Mouse (Mus musculus) embryonic stem cell, embryonic (primary cell): ENCODE measurements around the gene Psors1c2.

Experiments used
- CTCF ChIA-PET, 4 experiments: fragments of 300-600 bp in 2 of 4; fragments of 350-600 bp in 2 of 4; sonication (Branson Sonifier 250); formaldehyde crosslinking; loops; one replicate each; lab custom pipeline; 2022; ENCODE audit warnings: inconsistent platforms in 2 of 4; lab: Charles Lee
- POLR2A ChIA-PET, 4 experiments: fragments of 300-600 bp in 2 of 4; fragments of 350-600 bp in 2 of 4; sonication (Branson Sonifier 250); formaldehyde crosslinking; loops; one replicate each; lab custom pipeline; 2022; ENCODE audit warnings: antibody characterized with exemption in 4 of 4, inconsistent platforms in 1 of 4; lab: Charles Lee

Gene Psors1c2

DNA sequence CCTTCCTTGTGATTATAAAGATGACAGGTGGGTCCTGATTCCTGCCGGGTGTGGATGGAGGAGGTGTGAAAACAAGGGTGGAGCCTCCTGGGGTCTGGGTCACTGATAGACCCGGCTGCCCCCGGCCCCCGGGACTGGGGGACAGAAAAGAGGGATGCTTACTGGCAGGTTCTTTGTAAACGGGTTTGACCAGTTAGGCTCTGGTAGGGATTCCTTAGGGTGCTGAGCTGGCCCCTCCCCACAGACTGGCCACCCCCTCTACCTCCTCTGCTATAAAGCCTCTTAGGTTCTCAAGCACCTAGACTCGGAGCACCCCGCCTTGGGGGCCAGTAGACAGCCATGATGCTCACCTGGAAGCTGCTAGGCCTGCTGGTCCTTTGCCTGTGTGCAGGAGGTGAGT, at the start of gene Psors1c2:
Gene Psors1c2 (plus strand): TSS at position 301 of the 400 bp plus-strand sequence.
- POLR2A ChIA-PET: interaction anchor here in 3 of 4 experiments (0.5 to 2.5 kb wide), 23 partner anchors 11 to 315 kb away, joined by 3 to 17 read pairs (median 4); partner anchors contain the start of genes Cchcr1 (in 3 of the 3), Tcf19 (in 2 of the 3), Cdsn (in 1 of the 3) and Mdc1 (in 1 of the 3)
- CTCF ChIA-PET: interaction anchor here in 2 of 4 experiments (0.6 to 1.7 kb wide), 15 partner anchors 8 to 511 kb away, joined by 3 to 8 read pairs (median 4); no protein-coding TSS in a partner anchor

DNA sequence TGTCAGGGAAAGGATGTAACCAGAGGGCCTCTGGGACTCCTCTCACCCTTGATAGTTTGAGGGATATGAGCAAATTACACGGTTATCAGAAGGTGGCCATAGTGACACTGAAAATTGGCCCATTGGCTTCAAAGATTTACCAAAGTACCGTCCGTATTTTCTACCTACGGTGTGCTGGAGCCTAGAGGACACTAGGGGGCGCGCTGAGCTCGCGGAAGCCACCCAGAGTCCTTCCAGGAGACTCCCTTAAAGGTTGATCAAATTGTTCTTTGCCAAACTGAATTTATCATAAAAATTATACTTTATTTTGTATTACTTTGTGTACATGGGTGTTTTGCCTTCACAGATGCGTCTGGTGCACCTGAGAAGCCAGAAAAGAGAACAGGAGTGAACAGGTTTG, 48.9 kb upstream of the Psors1c2 start:
- CTCF ChIA-PET: interaction anchor here (0.5 to 4.3 kb wide), 41 partner anchors 8 to 765 kb away, joined by 3 to 46 read pairs (median 4); partner anchors contain the start of genes Cchcr1 (in 1 of the 4), Pou5f1 (in 1 of the 4) and Tcf19 (in 1 of the 4)
- POLR2A ChIA-PET: interaction anchor here in 3 of 4 experiments (0.9 to 24.5 kb wide), 11 partner anchors 8 to 95 kb away, joined by 3 to 630 read pairs (median 5); partner anchors contain the start of genes Pou5f1 (in 2 of the 3), Cchcr1 (in 1 of the 3), Psors1c2 (in 1 of the 3) and Tcf19 (in 1 of the 3)

DNA sequence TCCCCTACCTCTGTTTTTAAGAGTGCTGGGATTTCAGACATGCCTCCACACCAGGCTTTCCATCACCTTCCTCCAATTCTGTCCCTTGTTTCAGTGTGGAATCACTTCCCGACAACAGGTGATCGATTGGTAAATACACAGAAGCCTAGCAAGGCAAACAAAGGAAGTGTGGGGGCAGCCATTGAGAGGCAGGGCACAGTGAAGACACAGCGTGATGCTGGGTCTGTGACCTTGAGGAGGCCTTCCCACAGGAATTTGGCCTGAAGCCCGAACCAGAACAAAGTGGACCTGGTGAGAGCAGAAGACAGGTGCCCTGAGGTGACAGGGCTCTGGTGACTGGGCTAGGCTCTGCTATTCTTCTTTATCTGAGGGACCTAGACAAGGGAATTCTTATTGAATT, 47.3 kb upstream of the Psors1c2 start:
- CTCF ChIA-PET: interaction anchor here (0.5 to 4.3 kb wide), 25 partner anchors 9 to 402 kb away, joined by 3 to 46 read pairs (median 4); partner anchors contain the start of genes Cchcr1 (in 1 of the 4), Flot1 (in 1 of the 4), Pou5f1 (in 1 of the 4) and Tcf19 (in 1 of the 4)

DNA sequence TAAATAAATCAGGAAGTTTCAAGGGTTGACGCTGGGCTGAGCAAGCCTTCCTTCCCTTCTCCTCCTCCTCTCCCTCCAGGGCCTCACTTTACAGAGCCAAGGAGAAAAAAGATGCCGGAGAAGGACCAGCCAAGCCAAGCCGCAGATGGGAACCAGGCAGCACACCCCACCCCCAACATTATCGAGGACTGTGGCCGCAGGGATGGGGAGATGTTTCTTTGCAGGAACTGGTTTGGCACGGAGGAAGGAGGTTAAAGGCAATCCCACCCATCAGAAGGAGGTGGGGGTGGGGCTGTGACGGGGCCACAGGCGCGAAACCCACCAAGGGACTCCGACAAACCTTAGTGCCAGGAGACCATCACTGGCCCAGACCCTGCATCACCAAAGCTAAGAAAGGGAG, 46.3 kb upstream of the Psors1c2 start:
- ChIA-PET POLR2A (interaction anchor here (0.6 to 24.5 kb wide), 11 partner anchors 10 to 192 kb away, joined by 3 to 630 read pairs (median 9); partner anchors contain the start of genes Pou5f1 (in 2 of the 4), Cchcr1 (in 1 of the 4) and Tcf19 (in 1 of the 4)), CTCF (interaction anchor here in 3 of 4 experiments (0.6 to 4.3 kb wide), 8 partner anchors 17 to 257 kb away, joined by 3 to 46 read pairs (median 9); partner anchors contain the start of gene Pou5f1 (in 1 of the 3))

More for the DNA sequence above, 47.3 kb upstream of the Psors1c2 start:
- POLR2A ChIA-PET: interaction anchor here (0.5 to 24.5 kb wide), 17 partner anchors 8 to 352 kb away, joined by 3 to 630 read pairs (median 5); partner anchors contain the start of genes Pou5f1 (in 3 of the 4), Cchcr1 (in 1 of the 4) and Tcf19 (in 1 of the 4)

DNA sequence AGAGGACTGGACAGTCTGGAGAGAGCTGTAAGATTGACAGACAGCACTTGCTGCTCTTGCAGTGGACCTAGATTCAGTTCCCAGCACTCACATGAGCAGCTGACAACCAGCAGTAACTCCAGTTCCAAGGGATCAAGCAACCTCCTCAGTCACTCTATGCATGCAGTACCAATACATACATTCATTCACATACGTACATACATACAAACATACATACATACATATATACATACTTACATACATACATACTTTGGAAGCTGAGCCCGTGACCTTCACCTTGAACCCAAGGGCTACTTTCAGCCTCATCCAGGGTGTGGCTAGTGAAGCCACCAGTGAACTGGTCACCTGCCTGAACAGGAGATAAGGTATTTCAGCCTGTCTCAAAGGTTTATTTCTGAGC, 45.0 kb upstream of the Psors1c2 start:
- POLR2A ChIA-PET: interaction anchor here in 3 of 4 experiments (0.6 to 24.5 kb wide), 20 partner anchors 9 to 349 kb away, joined by 3 to 630 read pairs (median 5); partner anchors contain the start of genes Pou5f1 (in 3 of the 3), Cchcr1 (in 2 of the 3), Tcf19 (in 2 of the 3) and Cdsn (in 1 of the 3)
- CTCF ChIA-PET: interaction anchor here (0.6 to 3.8 kb wide), 24 partner anchors 9 to 301 kb away, joined by 3 to 36 read pairs (median 5); partner anchors contain the start of gene Pou5f1 (in 1 of the 4)

DNA sequence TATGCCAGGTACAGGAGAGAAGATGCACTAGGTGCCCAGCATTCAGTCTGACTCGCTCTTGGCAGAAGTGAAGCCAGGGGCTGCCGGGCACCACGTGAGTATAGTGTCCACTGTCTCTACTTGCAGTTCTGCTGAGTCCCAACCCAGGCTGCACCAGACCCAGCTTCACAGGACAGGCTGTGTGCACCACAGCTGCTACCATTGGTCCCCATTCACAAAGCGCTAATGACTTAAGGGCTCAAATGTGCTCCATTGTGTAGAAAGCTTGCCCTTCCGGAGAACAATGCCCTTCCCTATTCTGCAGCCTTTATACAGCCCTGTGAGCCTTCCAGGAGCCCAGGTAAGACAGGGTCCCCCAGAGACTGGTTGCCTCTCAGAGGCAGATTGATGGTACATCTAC, 42.7 kb upstream of the Psors1c2 start:
- CTCF ChIA-PET: interaction anchor here (0.6 to 3.8 kb wide), 26 partner anchors 12 to 382 kb away, joined by 3 to 36 read pairs (median 5); partner anchors contain the start of genes Pou5f1 (in 1 of the 4) and Psors1c2 (in 1 of the 4)
- POLR2A ChIA-PET: interaction anchor here (0.7 to 24.5 kb wide), 29 partner anchors 10 to 103 kb away, joined by 3 to 630 read pairs (median 5); partner anchors contain the start of genes Pou5f1 (in 3 of the 4), Tcf19 (in 3 of the 4), Cchcr1 (in 2 of the 4) and Cdsn (in 1 of the 4)

DNA sequence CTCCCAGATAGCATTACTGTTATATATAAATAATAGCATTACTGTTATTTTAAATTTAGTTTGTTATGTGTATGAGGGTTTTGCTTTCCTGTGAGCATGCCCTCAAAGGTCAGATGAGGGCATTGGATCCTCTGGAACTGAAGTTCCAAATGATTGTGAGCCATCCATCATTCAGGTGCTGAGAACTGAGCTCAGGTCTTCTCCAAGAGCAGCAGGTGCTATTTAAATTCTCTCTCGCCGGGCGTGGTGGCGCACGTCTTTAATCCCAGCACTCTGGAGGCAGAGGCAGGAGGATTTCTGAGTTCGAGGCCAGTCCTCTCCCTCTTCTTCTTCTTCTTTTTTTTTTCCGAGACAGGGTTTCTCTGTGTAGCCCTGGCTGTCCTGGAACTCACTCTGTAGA, 35.9 kb upstream of the Psors1c2 start:
- ChIA-PET POLR2A (interaction anchor here (0.6 to 24.5 kb wide), 19 partner anchors 8 to 98 kb away, joined by 3 to 630 read pairs (median 5); partner anchors contain the start of genes Cchcr1 (in 2 of the 4), Pou5f1 (in 2 of the 4), Psors1c2 (in 1 of the 4) and Tcf19 (in 1 of the 4)), CTCF (interaction anchor here in 3 of 4 experiments (0.6 to 3.3 kb wide), 24 partner anchors 7 to 267 kb away, joined by 3 to 46 read pairs (median 5); partner anchors contain the start of genes Cchcr1 (in 1 of the 3) and Ddr1 (in 1 of the 3))

DNA sequence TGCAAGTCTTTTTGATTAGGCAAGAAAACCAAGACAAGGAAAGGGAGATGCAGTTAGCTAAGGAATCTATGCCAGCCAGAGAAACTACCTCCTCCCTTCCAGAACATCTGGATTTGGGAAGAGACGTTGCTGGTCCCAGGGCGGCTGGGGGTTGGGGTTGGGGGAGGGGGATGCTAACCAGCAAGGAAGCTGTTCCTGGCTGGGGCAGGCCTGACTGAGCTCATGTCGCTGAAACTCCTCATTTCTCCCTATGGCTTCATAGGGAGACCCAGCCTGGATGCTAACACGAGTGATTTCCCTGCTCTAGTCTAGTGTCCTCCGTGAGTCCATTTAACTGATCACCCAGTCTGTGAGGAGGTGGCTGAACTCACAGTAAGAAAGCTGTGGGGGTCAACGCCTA, 30.8 kb upstream of the Psors1c2 start:
- POLR2A ChIA-PET: interaction anchor here in 3 of 4 experiments (0.6 to 24.5 kb wide), 39 partner anchors 7 to 428 kb away, joined by 3 to 630 read pairs (median 4); partner anchors contain the start of genes Cchcr1 (in 3 of the 3), Tcf19 (in 3 of the 3), Ddx39b (in 1 of the 3) and H2-Q10 (in 1 of the 3)

DNA sequence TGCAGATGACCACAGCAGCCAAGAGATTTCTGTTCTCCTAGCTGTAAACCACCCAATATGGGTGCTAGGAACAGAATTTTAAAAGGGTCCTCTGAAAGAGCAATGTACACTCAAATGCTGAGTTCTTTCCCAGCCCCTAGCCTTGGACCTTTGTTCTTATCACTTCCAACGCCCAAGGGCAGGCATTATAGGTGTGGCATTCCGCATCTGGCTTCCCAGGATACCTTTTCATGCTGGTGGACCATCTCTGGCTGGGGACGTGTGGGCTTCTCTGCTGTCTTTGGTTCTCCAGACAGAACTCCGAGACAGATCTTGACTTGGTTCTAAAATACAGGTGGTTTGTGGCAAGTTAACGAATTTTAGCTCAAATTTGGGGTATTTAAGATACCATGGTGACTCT, 30.2 kb upstream of the Psors1c2 start:
- ChIA-PET POLR2A (interaction anchor here in 3 of 4 experiments (0.6 to 24.5 kb wide), 35 partner anchors 7 to 760 kb away, joined by 3 to 630 read pairs (median 5); partner anchors contain the start of genes Cchcr1 (in 3 of the 3), Tcf19 (in 3 of the 3), Ddx39b (in 1 of the 3) and H2-Q10 (in 1 of the 3)), CTCF (interaction anchor here in 3 of 4 experiments (0.6 to 6.3 kb wide), 15 partner anchors 10 to 271 kb away, joined by 3 to 52 read pairs (median 5); no protein-coding TSS in a partner anchor)

More for the DNA sequence above, 30.8 kb upstream of the Psors1c2 start:
- CTCF ChIA-PET: interaction anchor here (0.6 to 6.3 kb wide), 19 partner anchors 11 to 271 kb away, joined by 3 to 52 read pairs (median 5); no protein-coding TSS in a partner anchor

DNA sequence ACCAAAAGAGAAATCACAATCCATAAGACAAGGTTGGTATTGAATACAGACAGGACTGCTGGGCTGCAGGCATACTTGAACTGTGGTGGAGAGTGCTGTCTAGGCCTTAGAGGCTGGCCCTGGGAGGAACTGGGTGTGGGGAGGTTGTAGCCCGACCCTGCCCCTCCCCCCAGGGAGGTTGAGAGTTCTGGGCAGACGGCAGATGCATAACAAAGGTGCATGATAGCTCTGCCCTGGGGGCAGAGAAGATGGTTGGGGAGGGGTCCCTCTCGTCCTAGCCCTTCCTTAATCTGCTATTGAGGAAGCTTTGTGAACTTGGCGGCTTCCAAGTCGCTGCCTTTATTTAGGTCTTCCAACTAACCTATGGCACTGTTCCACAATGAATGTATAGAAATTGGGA, 29.2 kb upstream of the Psors1c2 start:
- CTCF ChIA-PET: interaction anchor here in 2 of 4 experiments (0.6 to 6.3 kb wide), 14 partner anchors 7 to 370 kb away, joined by 3 to 52 read pairs (median 4); partner anchors contain the start of genes Cchcr1 (in 1 of the 2) and Tcf19 (in 1 of the 2)
- POLR2A ChIA-PET: interaction anchor here (0.5 to 24.5 kb wide), 34 partner anchors 5 to 1548 kb away, joined by 3 to 630 read pairs (median 5); partner anchors contain the start of genes Cchcr1 (in 2 of the 4), Ier3 (in 2 of the 4), Tcf19 (in 2 of the 4) and Pou5f1 (in 1 of the 4)

DNA sequence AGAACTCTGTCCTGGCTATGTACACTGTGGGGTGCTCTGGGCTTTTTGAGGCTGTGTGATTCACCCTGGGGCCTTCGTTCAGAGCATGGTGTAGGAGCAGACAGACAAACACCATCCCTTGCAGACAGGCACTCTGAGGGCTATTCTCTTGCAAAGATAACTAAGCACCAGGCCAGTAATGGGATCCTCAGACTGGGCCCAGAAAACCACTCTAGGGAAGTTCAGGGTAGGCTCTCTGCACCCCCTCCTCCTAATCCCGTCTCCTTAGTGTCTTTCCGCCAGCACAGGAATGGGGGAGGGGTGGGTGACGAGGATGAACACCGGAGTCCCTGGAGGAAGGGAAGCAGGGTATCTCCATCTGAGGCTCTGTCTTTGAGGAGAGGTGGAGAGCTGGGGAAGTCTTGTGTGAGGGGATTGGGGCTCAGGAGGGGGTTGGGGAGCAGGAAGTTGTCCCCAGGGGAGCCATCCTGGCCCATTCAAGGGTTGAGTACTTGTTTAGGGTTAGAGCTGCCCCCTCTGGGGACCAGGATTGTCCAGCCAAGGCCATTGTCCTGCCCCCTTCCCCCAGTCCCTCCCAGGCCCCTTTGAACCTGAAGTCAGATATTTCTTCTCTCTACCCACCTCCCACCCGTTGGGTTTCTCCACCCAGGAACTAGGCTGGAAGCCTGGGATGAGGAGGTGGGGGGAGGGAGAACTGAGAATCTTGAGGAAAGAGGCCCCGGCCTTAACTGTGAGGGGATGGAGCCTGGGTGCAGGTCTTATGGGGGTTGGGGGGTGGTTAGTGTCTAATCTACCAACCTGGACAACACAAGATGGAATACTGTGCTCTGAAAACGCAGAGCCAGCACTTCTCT, 28.1 kb upstream of the Psors1c2 start:
- CTCF ChIA-PET: interaction anchor here in 3 of 4 experiments (0.6 to 6.3 kb wide), 18 partner anchors 8 to 483 kb away, joined by 3 to 52 read pairs (median 4); partner anchors contain the start of genes Cchcr1 (in 1 of the 3) and Tcf19 (in 1 of the 3)

DNA sequence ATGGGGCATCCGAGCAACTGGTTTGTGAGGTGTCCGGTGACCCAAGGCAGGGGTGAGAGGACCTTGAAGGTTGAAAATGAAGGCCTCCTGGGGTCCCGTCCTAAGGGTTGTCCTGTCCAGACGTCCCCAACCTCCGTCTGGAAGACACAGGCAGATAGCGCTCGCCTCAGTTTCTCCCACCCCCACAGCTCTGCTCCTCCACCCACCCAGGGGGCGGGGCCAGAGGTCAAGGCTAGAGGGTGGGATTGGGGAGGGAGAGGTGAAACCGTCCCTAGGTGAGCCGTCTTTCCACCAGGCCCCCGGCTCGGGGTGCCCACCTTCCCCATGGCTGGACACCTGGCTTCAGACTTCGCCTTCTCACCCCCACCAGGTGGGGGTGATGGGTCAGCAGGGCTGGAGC, 27.2 kb upstream of the Psors1c2 start, which contains the start of gene Pou5f1:
Gene Pou5f1 (plus strand): TSS at position 243 of the 400 bp plus-strand sequence.
- POLR2A ChIA-PET: interaction anchor here (0.5 to 24.5 kb wide), 19 partner anchors 4 to 555 kb away, joined by 3 to 630 read pairs (median 9); partner anchors contain the start of genes Cchcr1 (in 2 of the 4), Tcf19 (in 2 of the 4), Ier3 (in 1 of the 4) and Ly6g6e (in 1 of the 4)
- CTCF ChIA-PET: interaction anchor here in 3 of 4 experiments (0.6 to 4.4 kb wide), 11 partner anchors 11 to 484 kb away, joined by 3 to 25 read pairs (median 3); partner anchors contain the start of genes Cchcr1 (in 1 of the 3) and Tcf19 (in 1 of the 3)

More for the DNA sequence above, 28.1 kb upstream of the Psors1c2 start:
- POLR2A ChIA-PET: interaction anchor here (0.5 to 24.5 kb wide), 39 partner anchors 4 to 1549 kb away, joined by 3 to 630 read pairs (median 5); partner anchors contain the start of genes Cchcr1 (in 2 of the 4), Ier3 (in 2 of the 4), Tcf19 (in 2 of the 4) and Pou5f1 (in 1 of the 4)

DNA sequence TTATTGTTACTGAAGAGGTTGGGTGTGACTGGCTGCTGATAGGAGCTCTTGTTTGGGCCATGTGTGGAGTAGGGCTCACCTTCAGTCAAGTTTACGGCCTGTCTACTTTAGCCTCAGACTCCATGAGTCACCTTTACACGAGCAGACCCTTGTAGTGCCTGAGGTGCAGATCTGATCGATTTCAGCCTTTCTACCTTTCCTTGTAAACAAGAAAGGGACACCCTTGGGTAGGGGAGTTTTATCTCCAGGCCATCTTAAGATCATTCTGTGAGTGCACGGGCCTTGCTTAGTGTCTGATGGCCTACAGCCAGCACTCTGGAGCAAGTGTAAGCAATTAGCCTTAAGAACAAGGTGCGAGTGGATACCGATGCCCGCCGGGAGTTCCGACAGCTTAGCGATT, 26.1 kb upstream of the Psors1c2 start:
- ChIA-PET CTCF (interaction anchor here in 2 of 4 experiments (0.5 to 3.7 kb wide), 8 partner anchors 9 to 87 kb away, joined by 3 to 46 read pairs (median 4); partner anchors contain the start of genes Psors1c2 (in 1 of the 2) and Tcf19 (in 1 of the 2)), POLR2A (interaction anchor here in 3 of 4 experiments (0.7 to 24.5 kb wide), 13 partner anchors 2 to 37 kb away, joined by 3 to 630 read pairs (median 4); partner anchors contain the start of genes Cchcr1 (in 2 of the 3), Tcf19 (in 2 of the 3) and Pou5f1 (in 1 of the 3))

DNA sequence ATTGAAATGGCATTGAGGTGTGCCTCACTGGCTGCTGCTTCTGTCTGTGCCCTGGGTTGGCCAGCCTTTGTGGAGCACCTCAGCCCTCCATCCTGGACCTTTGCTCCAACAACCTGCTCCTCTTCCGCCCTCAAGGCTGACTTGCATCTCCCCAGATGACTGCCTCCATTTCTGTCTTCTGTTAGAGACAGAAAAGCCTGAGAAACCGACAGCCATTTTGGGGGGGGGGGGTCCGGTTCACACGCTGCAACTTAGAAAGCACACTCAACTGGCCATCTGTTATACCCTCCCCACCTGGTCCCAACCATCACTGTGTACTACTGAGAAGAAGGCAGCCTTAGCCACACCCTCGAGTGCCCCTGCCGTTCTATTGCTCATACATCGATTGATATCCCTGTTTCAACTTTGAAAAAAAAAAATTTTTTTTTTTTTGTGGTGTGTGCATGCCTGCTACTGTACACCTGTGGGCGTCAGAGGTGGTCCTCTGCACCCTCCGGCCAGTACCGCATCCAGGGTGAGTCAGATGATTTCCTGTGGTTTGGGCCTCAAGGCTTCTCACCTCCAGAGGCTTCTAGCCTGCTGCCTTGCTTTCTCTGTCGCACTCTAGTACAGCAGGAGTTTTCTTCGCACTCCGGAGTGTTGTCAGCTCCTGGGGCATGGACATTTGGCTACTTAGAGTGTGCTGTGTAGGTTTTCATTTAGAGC, 25.3 kb upstream of the Psors1c2 start:
- ChIA-PET CTCF (interaction anchor here in 3 of 4 experiments (0.5 to 7.9 kb wide), 13 partner anchors 10 to 341 kb away, joined by 3 to 46 read pairs (median 3); no protein-coding TSS in a partner anchor), POLR2A (interaction anchor here in 3 of 4 experiments (0.6 to 20.8 kb wide), 12 partner anchors 9 to 1389 kb away, joined by 3 to 630 read pairs (median 8); partner anchors contain the start of gene Pou5f1 (in 1 of the 3))
